Mouse (Mus musculus): ENCODE measurements around the gene Spo11.

- no peak for TF ChIP-seq CTCF (IDR thresholded peaks at IDR 0.05; ENCODE audit: insufficient read depth, low read depth, low read length)
- no peak for TF ChIP-seq POLR2A (IDR thresholded peaks at IDR 0.05; ENCODE audit: insufficient read depth, low read depth, low read length)
Observed at GRCm38 (mm10) chr2:173035653-173036052, 58.2 kb downstream of the Spo11 start.
